Mouse (Mus musculus) mature B cell (primary cell): ENCODE measurements around the gene Sdk2.

ENCODE experiments used
- in situ Hi-C: fragments of 300-500 bp; cut with MboI; formaldehyde crosslinking; loops from 2 replicates; pipeline ENCODE4 v1.14.3; 2019

The Sdk2 gene

DNA sequence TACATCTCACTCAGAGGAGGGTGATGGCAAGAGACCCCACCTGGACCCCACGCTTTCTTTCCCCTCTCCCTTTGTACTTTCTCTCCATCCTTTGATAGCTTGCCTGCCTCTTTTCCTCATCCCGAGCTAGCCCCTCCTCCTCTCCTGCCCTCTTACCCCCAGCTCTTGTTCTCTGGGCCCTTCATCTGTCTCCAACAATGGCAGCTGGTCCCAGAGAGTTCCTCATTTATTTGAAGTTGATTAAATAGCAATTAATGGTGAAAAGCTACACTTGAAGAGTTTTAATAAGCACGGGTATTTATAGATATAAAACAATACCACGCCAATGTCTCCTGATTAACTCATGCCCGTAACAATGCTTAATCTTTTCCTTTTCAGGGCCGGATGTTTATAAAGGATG is 222.9 kb downstream of the Sdk2 start:
- in situ Hi-C loops: no loop called here

DNA sequence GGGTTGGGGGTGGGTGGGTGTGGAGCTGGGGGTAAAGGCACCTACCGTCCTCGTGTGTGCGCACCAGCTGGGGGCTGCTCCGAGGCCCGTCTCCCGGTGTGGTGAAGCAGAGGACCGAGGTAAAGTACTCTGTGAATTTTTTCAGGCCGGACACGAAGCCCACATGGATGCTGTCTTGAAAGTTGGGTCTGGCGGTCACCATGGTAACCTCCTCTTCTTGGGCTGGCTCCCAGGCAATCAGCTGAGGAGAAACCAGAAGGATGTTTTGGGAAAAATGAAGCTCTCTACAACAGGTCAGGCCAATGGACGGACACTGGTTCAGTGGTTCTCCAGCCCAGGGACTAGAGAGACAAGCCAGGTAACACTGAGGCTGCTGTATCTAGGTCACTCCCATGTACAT is 224.0 kb downstream of the Sdk2 start:
- in situ Hi-C loops: no loop called here

DNA sequence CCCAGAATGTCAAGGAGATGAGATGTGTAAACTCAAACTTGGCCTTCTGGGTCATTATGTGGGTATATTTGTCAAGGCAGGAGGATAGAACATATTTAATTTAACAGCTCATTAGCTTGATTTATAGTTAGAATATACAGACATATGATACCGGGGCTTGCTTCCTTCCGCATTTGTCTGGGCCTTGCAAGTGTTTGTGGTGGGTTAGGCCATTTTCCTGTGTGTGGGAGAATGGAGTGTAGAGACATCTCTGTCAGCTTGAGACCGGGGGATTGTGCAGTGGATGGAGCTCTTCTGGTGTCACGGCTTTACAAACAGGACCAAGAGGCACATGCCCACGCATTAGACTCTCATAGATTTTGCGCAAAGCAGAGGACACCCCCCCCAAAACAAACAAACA is 235.2 kb downstream of the Sdk2 start:
- in situ Hi-C loops: no loop called here

DNA sequence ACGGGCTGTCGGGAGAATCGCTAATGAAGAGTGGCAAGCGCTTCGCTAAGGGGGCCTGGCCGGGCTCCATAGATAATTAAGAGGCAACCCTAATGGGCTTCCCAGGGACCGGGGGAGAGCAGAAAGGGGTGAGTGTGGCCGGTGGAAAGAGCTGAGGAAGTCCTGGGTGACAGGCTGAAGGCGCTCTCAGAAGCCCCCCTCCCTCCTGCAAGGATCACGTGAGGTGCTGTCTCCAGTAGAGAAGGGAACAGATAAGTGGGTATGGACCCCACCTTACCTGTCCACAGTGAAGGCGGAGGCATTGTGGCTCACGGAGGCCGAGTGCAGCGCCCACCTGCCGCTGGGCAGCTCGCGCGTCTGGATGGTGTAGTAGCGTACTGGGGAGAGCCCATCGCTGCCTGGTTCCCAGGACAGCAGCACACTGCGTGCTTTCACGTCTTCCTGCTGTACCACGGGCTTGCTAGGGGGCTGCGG is 238.7 kb downstream of the Sdk2 start:
- in situ Hi-C loops: no loop called here

DNA sequence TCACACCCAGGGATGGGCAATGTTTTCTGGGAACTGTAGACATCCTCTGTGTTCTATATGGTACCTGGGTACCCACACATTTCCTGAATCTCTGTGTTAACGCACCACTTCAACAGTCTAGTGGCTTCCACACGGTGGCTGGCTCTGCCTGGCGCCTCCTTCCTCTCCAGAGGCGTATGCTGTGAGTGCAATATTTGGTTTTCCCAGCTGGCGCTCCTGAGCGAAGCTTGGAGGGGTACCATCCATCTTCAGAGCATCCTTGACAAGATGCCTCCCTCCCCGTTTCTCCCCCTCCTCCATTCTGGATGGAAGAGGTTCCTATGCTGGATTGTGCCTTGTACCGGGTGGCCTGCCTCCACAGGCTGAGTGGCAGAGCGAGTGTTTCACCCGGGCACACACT is 246.8 kb downstream of the Sdk2 start:
- in situ Hi-C loops: no loop called here

DNA sequence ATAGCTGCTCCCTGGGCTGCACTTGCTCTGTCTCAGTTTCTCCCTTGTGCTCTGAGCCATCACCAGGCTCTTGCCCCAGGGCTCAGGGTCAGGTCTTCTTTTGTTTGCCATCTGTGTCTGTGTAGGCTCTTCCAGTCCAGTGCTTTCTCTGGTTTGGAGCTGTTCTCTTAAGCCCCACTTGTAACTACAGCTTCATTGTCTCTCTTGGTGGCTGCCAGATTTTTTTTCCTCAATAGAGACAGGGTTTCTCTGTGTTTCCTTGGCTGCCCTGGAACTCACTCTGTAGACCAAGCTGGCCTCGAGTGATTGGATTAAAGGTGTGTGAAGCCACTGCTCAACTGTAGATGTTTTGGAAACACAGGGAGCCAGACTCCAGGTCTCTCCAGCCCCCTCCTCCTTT is 247.8 kb downstream of the Sdk2 start:
- in situ Hi-C loops: no loop called here

DNA sequence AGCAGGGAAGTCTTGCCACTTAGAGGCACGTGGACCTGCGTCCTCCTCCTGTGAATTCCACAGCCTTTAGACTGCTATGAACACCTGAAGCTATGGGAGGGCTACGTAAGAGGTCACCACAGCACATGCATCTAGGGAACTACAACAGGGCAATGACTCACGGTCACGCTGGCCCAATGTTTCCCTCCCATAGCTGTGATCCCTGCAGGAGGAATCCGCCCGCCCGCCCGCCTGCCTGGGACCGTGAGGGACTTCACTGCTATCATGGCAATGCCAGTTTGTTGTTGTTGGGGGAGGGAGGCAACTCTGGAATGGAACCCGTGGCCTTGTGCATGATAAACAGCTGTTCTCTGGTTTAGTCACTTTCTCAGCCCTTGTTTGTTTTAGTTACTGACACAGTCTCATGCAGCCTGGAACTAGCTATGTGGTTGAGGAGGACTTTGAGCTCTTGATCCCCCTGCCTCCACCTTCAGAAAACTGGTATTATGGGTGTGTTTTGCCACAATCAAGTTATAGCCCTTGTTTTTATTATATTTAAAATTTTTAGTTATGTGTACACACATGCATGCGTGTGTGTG is 249.8 kb downstream of the Sdk2 start:
- in situ Hi-C loops: no loop called here

DNA sequence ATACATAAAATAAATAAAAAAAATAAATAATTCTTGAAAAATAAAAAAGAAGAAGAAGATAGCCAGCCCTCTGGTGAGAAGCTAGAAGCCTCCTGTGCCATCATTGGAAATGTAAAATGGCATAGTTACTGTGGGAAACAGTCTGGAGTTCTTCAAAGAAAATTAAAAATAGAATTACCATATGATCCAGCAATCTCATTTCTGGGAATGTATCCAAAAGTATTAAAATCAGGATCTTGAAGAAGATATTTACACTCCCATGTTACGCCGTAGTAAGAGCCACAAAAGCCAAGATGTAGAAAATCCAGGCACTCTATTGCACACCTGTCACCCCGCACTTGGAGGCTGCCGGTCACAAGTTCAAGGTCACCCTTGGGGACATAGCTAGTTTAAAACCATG is 250.4 kb downstream of the Sdk2 start:
- in situ Hi-C loops: no loop called here

DNA sequence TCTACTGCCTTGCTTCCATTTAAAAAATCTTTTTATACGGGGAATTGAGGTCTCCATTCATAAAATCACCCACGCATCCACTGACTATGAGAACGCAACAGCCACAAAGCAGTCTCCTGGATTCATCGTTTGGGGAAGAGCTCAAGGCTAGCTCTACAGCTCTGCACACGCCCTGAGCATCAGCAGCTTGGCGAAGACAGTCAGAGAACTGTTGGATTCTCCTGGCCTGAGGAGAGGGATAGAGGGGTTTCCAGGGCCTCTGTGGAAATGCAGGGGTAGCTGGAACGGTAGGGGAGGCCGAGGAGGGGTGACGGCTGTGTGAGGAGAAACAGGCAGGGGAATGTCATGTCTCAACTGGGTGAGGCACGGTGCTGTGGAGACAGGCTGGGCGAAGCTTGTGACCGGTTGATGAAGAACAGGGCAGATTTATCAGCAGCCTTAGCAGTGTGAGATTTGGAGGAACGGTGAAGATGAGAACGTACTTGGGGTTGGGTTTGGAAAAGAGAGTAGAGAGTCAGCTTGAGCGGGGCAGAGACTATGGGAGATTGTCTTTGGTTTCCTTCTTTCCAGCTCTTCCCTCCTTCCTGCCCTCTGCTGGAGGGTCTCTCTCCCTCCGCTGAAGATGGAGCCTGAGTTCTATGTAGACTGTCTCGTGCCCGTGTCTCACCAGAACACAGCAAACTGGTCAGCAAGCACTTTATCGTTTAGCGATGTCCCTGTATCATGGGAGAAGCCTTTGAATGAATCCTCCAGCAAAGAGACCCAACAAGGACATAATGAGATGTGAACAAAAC is 255.1 kb downstream of the Sdk2 start:
- in situ Hi-C loops: loop anchor here (5.0 kb wide), 1 partner anchor 109 kb away; no protein-coding TSS in a partner anchor

DNA sequence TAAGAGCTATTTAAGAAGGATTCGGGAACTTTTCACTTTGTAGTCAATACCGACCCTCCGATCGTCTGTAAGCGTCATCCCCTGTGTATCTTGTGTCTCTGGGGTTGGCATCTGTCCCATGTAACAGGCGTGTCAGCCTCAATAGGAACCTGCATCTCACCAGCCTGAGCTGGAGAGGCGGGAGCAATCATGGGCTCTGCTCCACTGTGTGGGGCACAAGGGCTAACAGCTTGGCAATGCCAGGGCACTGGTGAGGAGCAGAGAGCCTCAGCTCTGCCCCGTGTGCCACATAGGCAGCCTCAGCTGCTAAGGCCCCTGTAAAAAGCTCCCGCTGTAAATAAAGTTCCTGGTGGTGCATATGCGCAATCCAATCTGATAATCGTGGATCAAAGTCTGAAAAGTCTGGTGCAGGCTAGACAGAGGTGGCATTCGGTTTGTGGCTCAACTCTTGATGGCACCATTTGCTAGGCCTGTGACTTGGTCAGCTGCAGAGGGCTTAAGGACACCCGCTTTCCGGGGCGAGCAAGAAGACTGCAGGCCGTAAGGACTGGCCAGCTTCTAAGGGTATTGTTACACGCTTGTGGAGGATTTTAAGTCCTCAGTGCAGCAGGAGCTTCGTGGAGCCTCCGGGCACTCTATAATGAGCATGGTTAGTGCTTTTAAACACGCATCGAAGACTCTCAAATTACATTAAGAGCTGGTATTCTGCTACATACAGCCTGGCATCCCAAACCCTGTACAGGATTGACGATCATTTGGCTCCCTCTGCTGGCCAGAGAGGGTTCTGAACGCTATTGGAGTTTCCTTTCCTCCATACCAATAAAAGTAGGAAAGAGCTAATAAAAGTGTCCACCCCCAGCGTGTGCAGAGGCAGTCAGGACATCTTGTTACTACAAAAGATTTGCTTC is 256.0 kb downstream of the Sdk2 start:
- in situ Hi-C loops: loop anchor here (5.0 kb wide), 1 partner anchor 109 kb away; no protein-coding TSS in a partner anchor

DNA sequence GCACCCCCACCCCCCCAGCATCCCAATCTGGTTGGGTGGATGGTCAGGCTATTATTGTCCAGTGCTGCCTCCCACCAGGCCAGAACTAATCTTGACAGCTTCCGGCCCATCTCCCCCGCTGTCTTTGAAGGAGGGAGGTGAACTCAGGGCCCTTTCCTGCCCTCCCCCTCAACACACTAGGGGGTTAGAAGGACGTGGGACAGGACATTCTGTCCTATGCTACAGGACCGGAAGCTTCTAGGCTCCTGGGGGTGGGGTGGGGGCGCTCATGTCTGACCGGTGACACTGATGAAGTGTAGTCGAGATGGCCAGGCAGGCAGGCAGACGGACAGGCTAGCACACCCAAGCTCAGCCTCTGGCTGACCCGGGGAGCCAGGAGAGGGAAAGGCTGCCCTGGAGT is 259.8 kb downstream of the Sdk2 start:
- in situ Hi-C loops: no loop called here

DNA sequence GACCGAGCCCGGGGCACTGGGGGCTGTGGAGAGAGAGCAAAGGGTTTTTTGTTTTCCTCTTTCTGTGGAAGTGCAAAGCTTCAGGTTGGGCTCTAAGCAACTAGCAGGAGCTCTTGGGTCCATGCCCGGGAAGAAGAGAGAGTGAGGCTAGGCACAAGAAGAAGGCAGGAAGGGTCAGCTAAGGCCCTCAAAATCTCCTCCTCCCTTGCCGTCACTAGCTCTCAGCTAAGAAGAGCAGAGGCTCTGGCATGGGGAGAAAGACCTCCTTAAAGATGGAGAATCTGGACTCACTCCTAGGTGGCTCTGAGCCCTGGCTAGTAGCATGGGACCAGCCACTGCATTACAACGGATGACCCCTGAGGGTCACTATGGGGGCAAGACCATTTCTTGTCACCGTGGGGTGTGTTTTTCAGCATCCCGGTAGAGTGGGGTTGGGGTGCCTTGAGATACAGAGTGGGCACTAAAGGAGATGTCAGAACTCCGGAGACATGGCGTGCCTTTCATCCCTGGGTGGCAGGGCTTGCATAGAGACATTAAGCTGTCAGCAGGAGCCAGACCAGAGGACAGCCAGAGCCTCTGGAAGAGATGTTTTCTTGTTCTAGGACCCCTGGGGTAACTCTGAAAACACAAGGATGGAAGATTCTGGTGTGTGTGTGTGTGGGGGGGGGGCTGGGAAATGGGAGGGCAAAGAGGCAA is 260.3 kb downstream of the Sdk2 start:
- in situ Hi-C loops: no loop called here

DNA sequence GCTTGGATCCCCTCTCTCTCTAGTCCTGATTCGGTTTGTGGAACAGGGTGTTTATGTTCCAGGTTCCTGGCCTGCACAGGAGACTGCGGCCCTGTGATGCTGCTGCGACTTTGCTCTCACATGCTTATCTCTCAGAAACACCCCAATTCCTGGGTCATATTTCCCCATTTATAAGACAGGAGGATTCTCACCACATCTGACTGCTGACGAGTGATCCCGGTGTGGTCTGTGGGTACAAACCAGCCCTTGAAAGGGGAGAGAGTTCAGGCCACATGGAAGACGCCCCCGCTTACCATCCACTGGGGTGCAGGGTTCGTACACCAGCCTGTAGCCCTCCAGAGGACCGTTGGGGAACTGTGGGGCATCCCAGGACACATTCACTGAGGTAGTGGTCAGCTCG is 260.9 kb downstream of the Sdk2 start:
- in situ Hi-C loops: no loop called here

DNA sequence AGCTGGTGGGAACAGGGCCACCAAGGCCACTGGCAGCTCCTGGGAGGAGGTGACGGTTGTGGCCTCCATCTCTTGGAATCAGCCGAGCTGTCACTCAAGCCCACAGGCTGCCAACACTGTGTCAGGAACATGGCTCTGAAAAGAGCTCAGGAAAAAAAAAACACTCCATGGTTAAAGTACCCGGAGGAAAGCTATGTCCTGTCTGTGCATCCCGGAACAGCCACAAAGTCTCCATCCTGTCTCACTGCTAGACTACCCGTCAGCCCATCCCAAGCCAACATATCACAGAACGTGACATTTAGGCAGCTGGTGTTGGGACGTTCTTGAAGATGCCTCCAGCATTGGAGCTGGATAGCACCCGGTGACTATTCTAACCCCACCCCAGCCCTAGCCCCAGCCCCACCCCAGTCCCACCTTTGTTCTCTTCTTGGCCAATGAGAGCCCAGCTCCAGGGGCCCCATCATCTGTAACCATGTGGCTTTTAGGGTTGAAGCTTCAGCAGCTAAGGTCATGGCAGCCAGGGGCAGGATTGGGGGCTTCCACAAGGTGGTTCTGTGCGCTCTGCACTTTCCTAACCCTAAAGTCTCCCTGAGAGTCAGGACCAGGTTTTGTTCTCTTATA is 263.4 kb downstream of the Sdk2 start:
- in situ Hi-C loops: no loop called here

DNA sequence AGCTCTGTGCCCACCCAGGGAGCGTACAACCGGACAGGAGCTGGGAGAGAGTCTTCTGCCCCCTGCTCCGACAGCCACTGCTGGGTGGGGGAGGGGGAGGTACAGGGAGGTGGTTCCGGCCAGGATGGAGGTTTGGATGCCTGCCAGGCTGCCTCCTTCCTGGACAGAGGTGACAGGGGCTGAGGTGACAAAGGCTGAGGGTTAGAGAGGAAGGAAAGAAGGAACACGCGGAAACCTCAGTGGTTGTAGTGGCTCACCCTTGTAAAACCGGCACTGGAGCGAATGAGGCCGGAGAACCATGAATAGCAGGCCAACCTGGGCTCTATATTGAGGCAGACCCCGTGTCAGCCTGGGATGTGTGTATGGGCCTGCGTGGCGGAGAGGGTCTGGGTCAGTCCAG is 264.4 kb downstream of the Sdk2 start:
- in situ Hi-C loops: no loop called here

DNA sequence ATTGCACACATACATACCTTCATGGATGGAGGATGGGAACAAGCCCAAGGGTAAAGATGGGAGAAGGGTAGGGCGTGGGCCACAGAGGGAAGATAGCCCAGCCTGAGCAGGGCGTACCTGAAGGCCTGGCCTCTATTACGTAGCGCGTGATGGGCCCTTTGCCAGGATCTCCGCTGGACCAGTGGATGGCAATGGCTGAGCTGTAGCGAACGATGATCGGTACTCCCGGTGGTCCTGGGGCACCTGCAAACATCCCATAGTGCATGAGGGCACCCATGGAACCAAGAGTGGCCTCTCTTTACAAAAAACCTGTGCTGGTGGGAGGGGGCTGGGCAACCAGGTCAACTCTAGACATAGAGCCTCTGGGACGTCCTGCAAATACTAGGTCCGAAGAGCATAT is 266.8 kb downstream of the Sdk2 start:
- in situ Hi-C loops: no loop called here

DNA sequence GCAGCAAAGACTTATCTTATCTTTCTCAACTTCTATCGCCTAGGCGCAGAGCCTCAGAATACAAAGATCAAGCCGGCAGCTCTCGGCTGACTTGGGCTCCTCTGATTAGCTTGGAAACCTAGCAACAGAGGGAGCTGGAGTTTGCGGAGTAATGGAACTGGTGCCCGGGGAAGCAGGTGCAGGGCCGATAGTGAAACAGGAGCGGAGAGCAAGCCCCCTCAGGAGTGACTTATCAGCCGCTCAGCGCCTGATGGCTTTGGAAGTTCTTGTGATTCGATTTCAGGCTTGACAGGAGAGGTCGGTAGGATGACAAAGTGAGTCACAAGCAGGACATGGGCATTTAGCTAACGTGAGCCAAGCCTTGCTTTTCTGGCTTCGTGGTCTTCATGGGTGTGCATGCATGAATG is 267.8 kb downstream of the Sdk2 start:
- in situ Hi-C loops: no loop called here

DNA sequence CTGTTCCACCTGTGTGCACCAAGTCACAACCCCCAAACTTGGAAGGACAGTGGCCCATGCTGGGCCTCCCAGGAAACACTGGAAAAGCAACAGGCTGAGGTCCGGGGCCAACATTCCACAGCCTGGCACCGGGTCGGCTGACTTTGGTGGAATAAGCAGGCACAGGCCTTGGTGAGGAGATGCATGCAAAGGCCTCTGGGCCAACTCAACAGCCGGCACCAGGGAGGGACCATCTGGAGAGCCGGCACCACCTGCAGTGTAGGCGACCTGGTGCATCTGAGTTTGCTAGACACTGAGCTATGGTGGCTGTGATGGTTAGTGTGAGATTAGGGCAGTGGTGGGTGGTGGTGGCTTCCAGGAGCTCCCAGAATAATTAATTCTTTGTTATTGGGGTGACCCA is 268.8 kb downstream of the Sdk2 start:
- in situ Hi-C loops: no loop called here

DNA sequence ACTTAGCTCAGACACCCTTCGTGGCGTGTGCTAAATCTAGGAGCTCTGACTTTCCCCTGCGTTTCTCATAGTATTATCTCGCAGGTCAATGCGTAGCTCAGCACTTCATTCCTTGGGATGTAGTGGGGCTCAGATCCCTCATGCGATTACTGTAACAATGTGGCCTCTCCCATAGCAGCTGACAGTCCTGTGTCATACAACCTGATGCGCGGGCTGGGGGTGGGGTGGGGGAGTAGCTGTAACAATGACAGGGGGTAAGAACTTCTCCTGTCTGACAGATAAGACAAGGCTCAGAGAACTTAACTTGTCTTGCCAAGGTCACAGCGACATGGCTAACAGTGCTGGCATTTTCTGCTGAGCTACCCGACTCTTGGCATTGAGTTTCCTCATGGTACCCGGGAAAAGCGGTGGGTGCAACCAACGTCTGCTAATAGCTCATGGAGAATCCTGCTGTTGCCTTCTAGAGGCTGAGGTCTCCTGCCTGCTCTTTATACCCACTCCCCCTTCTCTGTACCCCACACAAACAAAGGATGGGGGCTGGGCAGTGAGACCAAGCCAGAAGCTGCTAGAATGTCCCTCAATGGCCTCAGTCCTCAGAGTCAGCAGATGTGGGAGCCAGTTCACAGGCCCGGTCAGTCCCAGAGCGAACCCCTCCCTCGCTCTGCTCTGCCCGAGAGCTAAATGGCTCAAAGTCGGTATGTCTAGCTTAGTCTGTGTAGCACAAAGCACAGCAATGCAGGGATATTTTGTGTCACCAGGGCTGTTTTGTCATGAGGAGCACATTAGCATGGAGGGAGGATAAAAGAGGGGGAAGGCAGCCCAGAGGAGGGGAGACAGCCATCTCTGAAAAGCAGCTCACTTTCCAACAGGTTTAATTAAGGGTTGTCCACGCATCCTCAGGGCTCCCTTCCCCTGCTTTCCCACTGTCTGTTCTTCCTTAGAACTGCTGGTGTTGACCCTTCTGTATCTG is 269.5 kb downstream of the Sdk2 start:
- in situ Hi-C loops: no loop called here

DNA sequence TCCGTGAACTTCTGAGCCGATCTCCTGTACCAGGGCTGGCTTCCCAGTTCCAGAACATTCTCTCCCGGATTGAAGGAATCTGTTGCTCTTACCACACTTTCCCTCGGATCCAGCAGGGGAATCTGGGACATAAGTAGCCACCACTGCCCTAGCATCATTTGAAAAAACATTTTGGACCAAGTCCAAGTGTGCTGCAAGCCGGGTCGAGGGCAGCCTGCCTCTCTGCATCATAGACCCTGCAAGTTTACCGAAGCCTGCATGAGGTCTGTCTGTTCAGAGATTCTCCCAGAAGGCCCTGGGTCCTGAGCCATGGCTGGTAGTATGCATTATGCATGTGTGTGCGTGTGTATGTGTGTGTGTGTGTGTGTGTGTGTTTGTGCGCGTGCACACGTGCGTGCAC is 271.0 kb downstream of the Sdk2 start:
- in situ Hi-C loops: no loop called here
